Mouse (Mus musculus) heart, adult 11 months (tissue): ENCODE measurements at regions not wholly inside any gene's neighbourhood (a gene's known extent, or its start where the extent isn't known, plus 50 kb on each side); places are given as distances from the start of the nearest gene placed in this dataset.
"Not testable (repeated sequence)": the region's sequence is repeated elsewhere in the genome, so short reads cannot be mapped to it uniquely, and the experiment has no call there.

Experiments used
- DNase-seq: peaks from one replicate; pipeline ENCODE4 v3.0.0; 2022

DNA sequence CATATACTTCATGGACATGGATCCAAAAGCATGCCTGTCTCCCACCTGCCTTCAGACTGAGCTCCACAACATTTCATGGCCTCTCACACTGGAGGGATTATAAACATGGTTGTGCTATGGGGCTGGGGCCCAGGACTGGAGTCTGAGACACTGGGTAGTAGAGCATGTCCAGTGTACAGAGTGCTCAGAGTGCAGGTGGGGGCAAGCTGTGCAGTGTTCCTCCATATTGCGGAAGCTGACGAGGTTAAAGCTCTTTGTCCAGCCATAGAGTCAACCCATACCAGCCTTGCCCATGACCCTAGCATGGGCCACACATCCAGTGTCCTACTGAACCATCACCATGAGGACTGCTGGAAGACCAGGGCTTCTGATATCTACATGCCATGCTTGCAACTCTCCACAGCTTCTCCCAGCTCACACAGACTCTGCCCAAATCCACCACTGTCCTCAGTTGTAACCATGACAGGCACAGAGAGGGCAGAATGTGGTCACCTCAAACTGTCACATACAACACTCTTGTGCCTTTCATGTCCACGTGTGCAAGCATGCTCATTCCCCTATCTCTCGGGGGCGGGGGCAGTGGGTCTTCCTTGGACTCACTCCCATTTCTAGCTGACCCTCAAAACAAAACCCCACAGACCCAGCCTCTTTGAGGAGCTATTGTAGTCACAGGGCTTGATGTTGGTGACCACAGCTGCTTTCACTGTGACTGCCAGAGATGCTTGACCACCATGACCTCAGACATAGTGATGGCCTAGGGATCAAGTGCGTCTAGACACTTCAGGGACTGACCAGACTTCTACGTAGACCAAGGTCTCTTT lies 55.9 kb downstream of the Tmem121 start:
- DNase-seq: no peak

- no peak for DNase-seq
Measured at GRCm38 (mm10) chr12:113242194-113242510, 56.4 kb downstream of the Tmem121 start.

DNA sequence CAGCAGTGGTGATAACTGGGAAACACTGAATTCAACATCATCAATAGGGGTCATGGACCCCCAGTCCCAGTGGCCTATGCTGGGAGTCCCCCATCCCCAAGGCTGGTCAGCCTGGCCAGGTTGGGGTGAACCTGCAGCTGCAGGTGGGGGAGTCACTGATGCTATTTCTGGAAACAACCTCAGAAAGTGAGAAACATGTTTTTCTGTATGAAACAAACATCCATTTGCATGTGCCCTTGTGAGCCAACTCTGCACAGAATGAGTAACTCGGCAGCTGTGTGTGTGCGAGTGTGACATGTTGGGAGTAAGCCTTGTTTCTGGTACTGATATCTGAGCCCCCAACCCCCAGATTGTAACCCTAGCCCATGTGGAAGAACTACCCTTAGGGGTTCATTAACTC lies 59.0 kb downstream of the Tmem121 start:
- no peak for DNase-seq

- not testable (repeated sequence) for DNase-seq
Measured at GRCm38 (mm10) chr12:113253446-113254424, 68.0 kb downstream of the Tmem121 start.

GRCm38 (mm10) chr12:113255331-113255730 lies 69.6 kb downstream of the Tmem121 start:
- DNase-seq: no peak

DNA sequence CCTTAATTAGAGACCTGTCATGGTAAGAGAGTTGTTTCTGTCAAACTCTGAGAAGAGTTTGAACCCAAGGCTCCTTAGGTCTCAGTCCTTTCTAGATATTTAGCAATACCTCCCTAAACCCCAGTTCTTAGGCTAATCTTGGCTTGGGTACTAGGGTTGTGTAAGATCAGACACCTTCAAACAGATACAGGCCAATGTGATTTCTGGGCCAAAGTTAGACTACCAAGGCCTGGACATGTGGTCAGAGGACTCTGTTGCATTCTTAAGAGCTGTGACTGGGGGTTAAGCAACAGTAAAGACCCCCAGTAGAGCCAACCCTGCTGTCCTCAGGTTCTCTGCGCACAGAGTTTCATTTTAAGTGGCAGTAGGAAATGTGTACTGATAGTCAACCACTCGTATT lies 70.9 kb downstream of the Tmem121 start:
- no peak for DNase-seq

- no peak for DNase-seq
Measured at GRCm38 (mm10) chr12:113257243-113257642, 71.5 kb downstream of the Tmem121 start.

DNA sequence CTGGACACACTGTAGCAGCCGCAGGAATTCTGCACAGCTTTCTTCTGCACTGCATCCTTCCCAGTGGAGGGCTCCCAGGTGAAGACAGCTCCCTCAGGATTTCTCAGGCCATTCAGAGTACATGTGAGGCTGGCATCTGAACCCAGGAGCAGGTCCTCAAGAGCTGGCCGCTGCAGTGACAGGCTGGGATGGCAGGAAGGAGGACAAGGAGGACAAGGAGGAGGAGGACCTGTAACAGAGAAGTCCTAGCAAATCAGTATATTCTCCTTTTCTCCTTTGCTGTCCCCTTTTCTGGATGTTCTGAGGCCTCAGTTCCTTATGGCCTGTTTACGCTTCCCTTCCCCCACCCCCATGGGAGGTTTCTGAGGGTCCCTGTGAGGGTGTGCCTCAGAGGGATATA lies 73.7 kb downstream of the Tmem121 start:
- no peak for DNase-seq

- DNase-seq: no peak
Measured at GRCm38 (mm10) chr12:113260304-113260703, 74.6 kb downstream of the Tmem121 start.

DNA sequence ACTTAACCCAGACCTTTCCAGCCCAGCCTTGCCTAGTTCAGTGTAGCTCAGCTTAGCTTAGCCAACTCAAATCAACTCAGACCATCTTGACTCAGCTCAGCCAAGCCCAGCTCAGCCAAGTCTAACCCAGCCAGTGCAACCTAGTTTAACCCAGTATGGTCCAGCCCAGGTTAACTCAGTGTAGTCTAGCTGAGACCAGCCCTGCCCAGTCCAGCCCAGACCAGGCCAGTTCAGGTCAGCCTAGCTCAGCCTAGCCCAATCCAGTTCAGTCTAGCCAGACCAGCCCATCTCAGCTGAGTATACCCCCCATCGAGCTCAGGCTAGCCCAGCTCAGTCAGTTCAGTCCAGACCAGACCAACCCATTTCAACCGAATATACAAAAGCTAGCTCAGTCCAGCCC lies 90.2 kb downstream of the Tmem121 start:
- DNase-seq: no peak

DNA sequence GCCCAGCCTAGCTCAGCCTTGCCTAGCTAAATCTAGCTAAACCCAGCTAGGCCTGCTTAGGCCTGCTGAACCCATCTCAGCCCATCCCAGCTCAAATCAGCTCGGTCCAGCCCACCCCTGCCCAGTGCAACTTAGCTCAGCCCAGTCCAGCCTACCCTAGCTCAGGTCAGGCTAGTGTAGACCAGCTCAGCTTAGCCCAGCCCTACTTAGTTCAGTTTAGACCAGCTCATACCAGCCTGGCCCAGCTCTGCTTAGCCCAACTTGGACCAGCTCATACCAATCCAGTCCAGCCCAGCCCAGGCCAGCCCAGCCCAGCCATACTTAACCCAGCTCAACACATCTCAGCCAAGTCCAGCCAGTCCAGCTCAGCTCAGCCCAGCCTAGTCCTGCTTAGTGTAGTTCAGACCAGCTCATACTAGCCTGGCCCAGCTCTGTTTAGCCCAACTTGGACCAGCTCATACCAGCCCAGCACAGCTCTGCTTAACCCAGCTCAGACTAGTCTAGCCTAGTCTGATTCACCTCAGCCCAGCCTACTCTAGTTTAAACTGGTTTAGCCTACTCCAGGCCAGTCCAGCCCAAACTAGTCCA lies 90.7 kb downstream of the Tmem121 start:
- no peak for DNase-seq

- no peak for DNase-seq
Measured at GRCm38 (mm10) chr12:113277741-113278140, 92.0 kb downstream of the Tmem121 start.

GRCm38 (mm10) chr12:113292029-113292809 lies 106.5 kb downstream of the Tmem121 start:
- DNase-seq: no peak

- peak; percentile 75 for DNase-seq
Measured at GRCm38 (mm10) chr12:113295924-113296323, 110.2 kb downstream of the Tmem121 start.

- DNase-seq: no peak
Measured at GRCm38 (mm10) chr12:113305973-113306372, 120.2 kb downstream of the Tmem121 start.

DNA sequence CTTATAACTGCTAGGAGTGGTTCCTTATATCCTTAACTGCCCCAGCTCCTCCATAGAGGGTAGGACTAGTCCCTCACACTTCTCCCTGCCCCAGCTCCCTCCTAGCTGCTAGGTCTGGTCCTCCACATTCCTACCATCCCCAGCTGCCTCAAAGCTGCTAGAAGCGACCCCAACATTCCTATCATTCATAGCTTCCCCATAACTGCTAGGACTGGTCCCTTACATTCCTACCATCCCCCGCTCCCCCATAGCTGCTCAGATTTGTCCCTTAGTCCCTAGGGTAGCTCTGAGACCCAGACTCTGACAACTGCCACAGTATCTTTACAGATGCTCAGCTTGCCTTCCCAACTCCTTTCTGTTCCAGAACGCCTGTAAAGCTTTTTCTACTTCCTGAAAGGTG lies 127.6 kb downstream of the Tmem121 start:
- DNase-seq: no peak

- DNase-seq: no peak
Measured at GRCm38 (mm10) chr12:113314624-113315023, 128.9 kb downstream of the Tmem121 start.

GRCm38 (mm10) chr12:113321086-113321485 lies 135.4 kb downstream of the Tmem121 start:
- peak; percentile 84 for DNase-seq

GRCm38 (mm10) chr12:113322173-113322572 lies 136.4 kb downstream of the Tmem121 start:
- DNase-seq: no peak

DNA sequence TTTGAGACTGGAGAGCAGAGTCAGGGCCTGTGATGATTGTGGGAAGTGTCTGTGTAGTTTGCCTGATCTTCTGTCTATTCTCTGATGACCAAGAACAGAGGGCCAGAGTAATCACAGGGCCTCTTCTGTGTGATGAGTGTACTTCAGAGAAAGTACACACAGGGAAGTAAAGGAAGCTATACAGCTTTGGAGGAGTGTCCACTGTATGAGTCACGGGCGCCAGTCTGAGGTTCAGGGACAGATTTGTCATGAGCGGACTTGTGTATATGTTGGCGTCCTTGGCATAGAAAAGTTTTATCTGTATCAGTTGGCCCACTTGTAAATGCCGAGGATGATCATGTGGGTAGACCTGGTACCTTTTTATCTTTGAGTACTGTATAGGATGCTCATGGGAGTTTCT lies 142.1 kb downstream of the Tmem121 start:
- peak; percentile 60 for DNase-seq

DNA sequence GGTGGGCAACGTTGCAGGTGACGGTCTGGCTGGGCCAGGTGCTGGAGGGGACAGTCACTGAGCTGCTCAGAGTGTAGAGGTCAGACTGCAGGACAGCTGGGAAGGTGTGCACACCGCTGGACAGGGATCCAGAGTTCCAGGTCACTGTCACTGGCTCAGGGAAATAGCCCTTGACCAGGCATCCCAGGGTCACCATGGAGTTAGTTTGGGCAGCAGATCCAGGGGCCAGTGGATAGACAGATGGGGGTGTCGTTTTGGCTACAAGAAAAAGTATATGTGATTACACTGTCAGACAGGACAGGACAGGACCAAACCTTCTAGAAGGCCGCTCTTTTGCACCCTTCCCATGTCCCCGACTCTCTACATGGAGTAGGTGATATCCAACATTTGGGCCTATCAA lies 144.5 kb downstream of the Tmem121 start:
- DNase-seq: peak; percentile 79

GRCm38 (mm10) chr12:113332226-113332625 lies 146.5 kb downstream of the Tmem121 start:
- DNase-seq: peak; percentile 80

- DNase-seq: no peak
Measured at GRCm38 (mm10) chr12:113333399-113333798, 147.7 kb downstream of the Tmem121 start.
